Mouse (Mus musculus) liver, embryonic 14.5 days (tissue): ENCODE data around the gene Spta1. TPM values are rescaled to one million over a fixed set of nuclear protein-coding genes. Genes with fewer than 3 reads are reported as not detected.

Source experiments
- ATAC-seq: fragments of 200-750 bp; cut with Nextera tagmentation; 2 replicates; pipeline ENCODE4 v1.8.0; 2017; ENCODE audit warnings: moderate number of reproducible peaks, mild to moderate bottlenecking, moderate library complexity; ENCODE audit not compliant: insufficient read depth
- DNase-seq, 3 experiments: peaks; one replicate each; pipeline ENCODE4 v3.0.0-alpha.2; 2012 to 2013; ENCODE audit warnings: low read depth in 3 of 3, low spot score in 3 of 3
- H3K27ac ChIP-seq: fragments of 300-500 bp; sonication (generic); 2 replicates; pipeline ENCODE4 v1.5.1; 2014; ENCODE audit warnings: moderate library complexity, mild to moderate bottlenecking, control low read depth, inconsistent platforms
- H3K27me3 ChIP-seq: fragments of 300-500 bp; sonication (generic); 2 replicates; pipeline ENCODE4 v1.6.1; 2014; ENCODE audit warnings: mild to moderate bottlenecking, low read length, moderate library complexity; ENCODE audit not compliant: control insufficient read depth, insufficient read depth
- H3K36me3 ChIP-seq: fragments of 300-500 bp; sonication (generic); replicated peaks from 2 replicates; pipeline ENCODE4 v1.6.1; 2014; ENCODE audit warnings: low read depth; ENCODE audit not compliant: control insufficient read depth, insufficient read depth
- H3K4me1 ChIP-seq, 2 experiments: fragments of 200-500 bp in 1 of 2; fragments of 300-500 bp in 1 of 2; sonication (generic) in 1 of 2; replicated peaks; 2 replicates each; pipeline ENCODE4 v1.6.1; 2012 to 2014; ENCODE audit warnings: antibody characterized with exemption in 1 of 2, inconsistent platforms in 1 of 2, low read length in 1 of 2; ENCODE audit not compliant: control insufficient read depth in 2 of 2, insufficient read depth in 2 of 2
- H3K4me2 ChIP-seq: fragments of 300-500 bp; sonication (generic); 2 replicates; pipeline ENCODE4 v1.6.1; 2014; ENCODE audit warnings: low read depth, mild to moderate bottlenecking, control low read depth, moderate library complexity
- H3K4me3 ChIP-seq, 2 experiments: fragments of 200-500 bp in 1 of 2; fragments of 300-500 bp in 1 of 2; sonication (generic) in 1 of 2; 2 replicates each; pipeline ENCODE4 v1.5.1; 2012 to 2014; ENCODE audit warnings: low read depth in 2 of 2, low read length in 2 of 2, mild to moderate bottlenecking in 2 of 2, control low read depth in 1 of 2, inconsistent platforms in 1 of 2, moderate library complexity in 1 of 2; ENCODE audit not compliant: insufficient read depth in 1 of 2
- H3K9ac ChIP-seq: fragments of 300-500 bp; sonication (generic); replicated peaks from 2 replicates; pipeline ENCODE4 v1.6.1; 2014; ENCODE audit warnings: mild to moderate bottlenecking, control low read depth, moderate library complexity
- H3K9me3 ChIP-seq: fragments of 300-500 bp; sonication (generic); 2 replicates; pipeline ENCODE4 v1.6.1; 2016; ENCODE audit warnings: low read length, mixed read lengths; ENCODE audit not compliant: control insufficient read depth
- CTCF ChIP-seq: IDR thresholded peaks from 2 replicates; pipeline ENCODE4 v1.5.1; 2016; ENCODE audit warnings: antibody characterized with exemption, low read depth, control low read depth
- EP300 ChIP-seq: IDR thresholded peaks from 2 replicates; pipeline ENCODE4 v1.6.1; 2016; ENCODE audit warnings: antibody characterized with exemption, low read depth
- WGBS: fragments of 180-500 bp; shearing (Covaris S2); extraction: QIAGEN DNeasy Blood & Tissue Kit; methylation state at CpG from one replicate; pipeline ENCODE4 v1.1.7; 2014; ENCODE audit not compliant: insufficient replicate concordance; 5-methylcytosine and 5-hydroxymethylcytosine counted together
- polyA plus RNA-seq, 2 experiments: library from polyadenylated mRNA; depleted of rRNA in 1 of 2; stranded (reverse) in 1 of 2; unstranded in 1 of 2; fragments of >200 nt; fragmentation: Nextera tagmentation in 1 of 2; extraction: Ambion mirVana in 1 of 2; gene quantifications; 2 replicates each; pipeline versions ENCODE4 v1.2.1 to v1.2.3; 2012 to 2014

Spta1 gene
- polyA plus RNA-seq, 2 experiments: 38.7 to 45.0 TPM

DNA sequence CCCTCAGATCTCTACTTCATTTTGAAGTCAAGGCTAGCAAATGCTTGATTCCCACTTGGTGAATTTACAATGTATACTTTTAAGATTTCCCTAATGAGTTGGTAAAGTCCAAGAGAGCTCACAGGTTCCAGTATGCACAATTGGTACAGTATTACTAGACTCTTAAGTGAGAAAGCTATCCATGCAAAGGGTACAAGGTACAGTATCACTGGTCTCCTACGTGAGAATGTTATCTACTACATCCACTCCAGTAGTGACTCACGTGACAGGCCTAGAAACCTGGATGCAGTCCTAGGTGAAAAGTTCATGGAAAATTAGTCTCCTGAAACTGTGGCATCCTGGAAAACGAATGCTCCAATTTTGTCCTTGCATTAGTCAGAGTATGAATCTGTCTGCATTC lies 98.1 kb downstream of the Spta1 start:
- Histone ChIP-seq H3K27ac (no peak overlapping the region), H3K9me3 (no peaks in the 10 kb centered on the region), H3K27me3 (no peaks in the 10 kb centered on the region), H3K4me2 (no peak overlapping the region), H3K36me3 (no peaks in the 10 kb centered on the region), H3K4me1 (no peaks in the 10 kb centered on the region), H3K4me3 (no peak overlapping the region), H3K9ac (no peak overlapping the region)
- TF ChIP-seq EP300 (no peak), CTCF (no peak)
- ATAC-seq (no peak), DNase-seq (no peak)
- WGBS: 45% methylated on average over 3 of the region's 3 CpGs

Other genes starting within 250 kb of the Spta1 start
- gene Mndal, start 230.3 kb upstream of the Spta1 start, polyA plus RNA-seq (2012; rRNA removed): 1.0 and 2.6 TPM in 2 replicates
- gene Mndal, start 230.3 kb upstream of the Spta1 start, polyA plus RNA-seq (2014; fragmentation: Nextera tagmentation; extraction: Ambion mirVana): 2.0 and 2.8 TPM in 2 replicates
- gene Ifi203, start 230.1 kb upstream of the Spta1 start, polyA plus RNA-seq (2012; rRNA removed): 1.1 and 1.4 TPM in 2 replicates
- 2.1 and 2.9 TPM in 2 replicates for gene Ifi203, start 230.1 kb upstream of the Spta1 start, polyA plus RNA-seq (2014; fragmentation: Nextera tagmentation; extraction: Ambion mirVana)
- gene Ifi202b, start 190.0 kb upstream of the Spta1 start, polyA plus RNA-seq (2012; rRNA removed): not detected in 2 replicates
- not detected in 2 replicates for gene Ifi202b, start 190.0 kb upstream of the Spta1 start, polyA plus RNA-seq (2014; fragmentation: Nextera tagmentation; extraction: Ambion mirVana)
- gene Ifi205, start 141.0 kb upstream of the Spta1 start, polyA plus RNA-seq (2012; rRNA removed): 0.24 and 0.28 TPM in 2 replicates
- 0.67 and 0.68 TPM in 2 replicates for gene Ifi205, start 141.0 kb upstream of the Spta1 start, polyA plus RNA-seq (2014; fragmentation: Nextera tagmentation; extraction: Ambion mirVana)
- gene Olfr433, start 132.1 kb upstream of the Spta1 start, polyA plus RNA-seq (2012; rRNA removed): 0.06 and 0.10 TPM in 2 replicates
- 0.03 and 0.08 TPM in 2 replicates for gene Olfr433, start 132.1 kb upstream of the Spta1 start, polyA plus RNA-seq (2014; fragmentation: Nextera tagmentation; extraction: Ambion mirVana)
- gene Olfr432, start 123.6 kb upstream of the Spta1 start, polyA plus RNA-seq (2012; rRNA removed): not detected in 2 replicates
- not detected in 2 replicates for gene Olfr432, start 123.6 kb upstream of the Spta1 start, polyA plus RNA-seq (2014; fragmentation: Nextera tagmentation; extraction: Ambion mirVana)
- gene Olfr430, start 106.2 kb upstream of the Spta1 start, polyA plus RNA-seq (2012; rRNA removed): not detected in 2 replicates
- gene Olfr430, start 106.2 kb upstream of the Spta1 start, polyA plus RNA-seq (2014; fragmentation: Nextera tagmentation; extraction: Ambion mirVana): not detected in 2 replicates
- not detected in 2 replicates for gene Olfr429, start 88.4 kb upstream of the Spta1 start, polyA plus RNA-seq (2012; rRNA removed)
- not detected in 2 replicates for gene Olfr429, start 88.4 kb upstream of the Spta1 start, polyA plus RNA-seq (2014; fragmentation: Nextera tagmentation; extraction: Ambion mirVana)
- gene Olfr427, start 75.9 kb upstream of the Spta1 start, polyA plus RNA-seq (2012; rRNA removed): not detected in 2 replicates
- gene Olfr427, start 75.9 kb upstream of the Spta1 start, polyA plus RNA-seq (2014; fragmentation: Nextera tagmentation; extraction: Ambion mirVana): not detected in 2 replicates
- gene Olfr231, start 51.6 kb upstream of the Spta1 start, polyA plus RNA-seq (2012; rRNA removed): not detected in 2 replicates
- gene Olfr231, start 51.6 kb upstream of the Spta1 start, polyA plus RNA-seq (2014; fragmentation: Nextera tagmentation; extraction: Ambion mirVana): not detected in 2 replicates
- not detected in 2 replicates for gene Olfr424, start 41.3 kb upstream of the Spta1 start, polyA plus RNA-seq (2012; rRNA removed)
- gene Olfr424, start 41.3 kb upstream of the Spta1 start, polyA plus RNA-seq (2014; fragmentation: Nextera tagmentation; extraction: Ambion mirVana): not detected in 2 replicates
- gene Olfr420, start 17.1 kb upstream of the Spta1 start, polyA plus RNA-seq (2012; rRNA removed): not detected in 2 replicates
- gene Olfr420, start 17.1 kb upstream of the Spta1 start, polyA plus RNA-seq (2014; fragmentation: Nextera tagmentation; extraction: Ambion mirVana): 0.30 and 1.1 TPM in 2 replicates
- gene Olfr419, start 79.3 kb downstream of the Spta1 start, polyA plus RNA-seq (2012; rRNA removed): not detected in 2 replicates
- 0.16 and 0.27 TPM in 2 replicates for gene Olfr419, start 79.3 kb downstream of the Spta1 start, polyA plus RNA-seq (2014; fragmentation: Nextera tagmentation; extraction: Ambion mirVana)
- not detected in 2 replicates for gene Mptx1, start 157.7 kb downstream of the Spta1 start, polyA plus RNA-seq (2012; rRNA removed)
- not detected in 2 replicates for gene Mptx1, start 157.7 kb downstream of the Spta1 start, polyA plus RNA-seq (2014; fragmentation: Nextera tagmentation; extraction: Ambion mirVana)
- 0.01 TPM in 2 replicates for gene Olfr417, start 192.3 kb downstream of the Spta1 start, polyA plus RNA-seq (2012; rRNA removed)
- gene Olfr417, start 192.3 kb downstream of the Spta1 start, polyA plus RNA-seq (2014; fragmentation: Nextera tagmentation; extraction: Ambion mirVana): 0.04 TPM in 1 of 2 replicates, not detected in the other
- 0.03 TPM in 1 of 2 replicates, not detected in the other for gene Olfr248, start 218.3 kb downstream of the Spta1 start, polyA plus RNA-seq (2012; rRNA removed)
- gene Olfr248, start 218.3 kb downstream of the Spta1 start, polyA plus RNA-seq (2014; fragmentation: Nextera tagmentation; extraction: Ambion mirVana): not detected in 2 replicates